Mouse (Mus musculus): ENCODE measurements around the gene Tubb1. TPM values are rescaled to one million over a fixed set of nuclear protein-coding genes. Genes with fewer than 3 reads are reported as not detected.

Gene Tubb1
- total RNA-seq, 2 experiments from 2014 or later, result not detected

DNA sequence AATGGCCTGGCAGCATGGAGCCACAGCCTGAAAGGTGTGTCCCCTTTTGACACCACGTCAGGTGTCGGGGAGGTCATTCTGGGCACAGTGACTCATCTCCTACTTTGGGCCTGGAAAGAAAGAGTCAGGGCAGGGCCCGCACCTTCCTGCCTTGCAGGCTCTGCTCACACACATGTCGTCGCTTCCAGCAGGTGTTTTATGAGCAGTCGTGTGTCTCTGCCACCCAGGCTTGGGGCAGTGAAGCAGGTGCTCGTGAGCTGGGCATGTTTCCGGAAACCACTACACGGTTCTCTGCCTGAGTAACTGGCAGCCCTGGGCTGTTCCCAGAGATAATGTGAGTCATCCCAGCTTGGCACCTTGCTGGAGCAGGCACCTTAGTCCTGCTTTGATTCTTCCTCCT is 8.0 kb upstream of the Tubb1 start:
- ATAC-seq (replicated peaks; ENCODE audit: poor library complexity), result no peak

DNA sequence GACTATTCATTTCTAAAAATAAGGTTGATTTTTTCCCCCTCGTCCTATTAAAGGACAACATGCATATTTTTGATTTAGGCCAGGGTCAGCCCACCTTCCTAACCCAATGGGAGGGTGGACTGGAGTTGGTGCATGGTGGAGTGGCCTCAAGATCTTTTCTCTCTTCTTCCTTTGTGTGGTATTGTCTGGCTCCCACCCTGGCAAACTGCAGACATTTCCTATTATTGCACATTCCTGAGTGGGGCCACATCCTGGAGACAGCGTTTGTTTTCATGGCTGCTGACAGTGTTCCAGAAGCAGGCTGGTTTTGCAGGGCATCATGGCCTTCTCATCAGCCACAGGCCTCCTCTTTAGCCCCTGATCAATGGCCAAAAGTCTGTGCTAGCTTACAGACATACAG is 7.4 kb upstream of the Tubb1 start:
- ATAC-seq (replicated peaks; ENCODE audit: poor library complexity), result no peak

DNA sequence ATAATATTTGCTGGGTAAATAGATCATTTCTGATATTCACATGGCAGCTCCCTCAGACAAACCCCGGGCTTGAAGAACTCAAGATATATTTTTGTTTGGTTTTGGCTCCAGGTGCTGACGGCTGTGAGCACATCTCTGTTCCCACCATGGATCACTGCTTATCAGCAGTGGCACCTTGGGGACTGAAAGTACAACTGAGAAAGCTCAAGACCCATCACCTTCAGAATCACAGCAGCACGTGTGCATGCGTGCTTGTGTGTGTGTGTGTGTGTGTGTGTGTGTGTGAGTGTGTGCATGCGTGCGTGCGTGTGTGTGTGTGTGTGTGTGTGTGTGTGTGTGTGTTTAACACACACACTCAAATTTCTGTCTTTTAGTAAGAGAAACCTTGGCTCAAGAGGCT is 6.1 kb upstream of the Tubb1 start:
- 0 out of 2 replicates have a peak, but pooled peaks have one; percentile 14 for ATAC-seq (replicated peaks; ENCODE audit: poor library complexity)

GRCm38 (mm10) chr2:174445018-174445417 is 5.5 kb upstream of the Tubb1 start:
- ATAC-seq (replicated peaks; ENCODE audit: poor library complexity), result no peak

- no peak for ATAC-seq (replicated peaks; ENCODE audit: poor library complexity)
These were observed 4.0 kb upstream of the Tubb1 start for GRCm38 (mm10) chr2:174446492-174446891.

GRCm38 (mm10) chr2:174446905-174447304 is 3.6 kb upstream of the Tubb1 start:
- no peak for ATAC-seq (replicated peaks; ENCODE audit: poor library complexity)

DNA sequence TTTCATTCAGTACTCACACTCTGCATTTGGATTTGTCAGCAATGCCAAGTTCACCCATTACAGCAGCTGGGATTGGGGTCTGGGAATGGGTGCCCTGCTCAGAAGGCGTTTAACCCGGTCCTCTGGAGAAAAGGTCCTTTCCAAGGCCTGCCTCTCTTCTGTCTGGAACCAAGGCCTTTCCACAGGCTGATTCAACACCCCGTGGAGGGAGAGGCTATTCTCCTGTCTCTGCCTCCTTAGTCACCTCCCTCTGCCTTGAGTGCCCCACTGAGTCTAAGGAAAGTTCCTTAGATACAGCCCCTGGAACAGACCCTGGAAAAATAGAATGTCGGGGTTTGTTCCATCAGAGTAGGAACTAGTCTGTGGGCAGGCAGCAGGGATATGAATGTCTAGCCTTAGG is 2.1 kb upstream of the Tubb1 start:
- no peak for ATAC-seq (replicated peaks; ENCODE audit: poor library complexity)

- ATAC-seq (replicated peaks; ENCODE audit: poor library complexity), result peak; percentile 96
These were observed 3.2 kb downstream of the Tubb1 start for GRCm38 (mm10) chr2:174453681-174454080.

DNA sequence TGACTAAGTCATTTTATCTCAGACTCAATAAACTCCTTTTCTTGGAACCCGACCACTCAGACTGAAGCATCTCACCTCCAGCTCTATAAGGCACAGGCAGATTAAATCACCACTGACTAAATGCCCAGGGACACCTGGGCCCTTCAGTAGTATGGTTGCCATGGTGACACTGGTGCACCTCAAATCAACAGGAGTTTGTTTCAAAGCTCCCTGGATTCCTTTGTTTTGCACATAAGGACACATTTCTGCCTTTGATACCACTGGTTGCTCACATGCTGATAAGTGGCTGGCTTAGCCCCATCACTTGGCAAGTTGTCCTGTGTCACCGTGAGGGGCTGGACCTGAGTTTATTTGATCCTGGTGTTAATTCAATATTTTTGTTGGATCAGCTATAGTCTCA is 8.9 kb downstream of the Tubb1 start:
- ATAC-seq (replicated peaks; ENCODE audit: poor library complexity), result peak; percentile 16; the same call in 1 of the 2 replicates

DNA sequence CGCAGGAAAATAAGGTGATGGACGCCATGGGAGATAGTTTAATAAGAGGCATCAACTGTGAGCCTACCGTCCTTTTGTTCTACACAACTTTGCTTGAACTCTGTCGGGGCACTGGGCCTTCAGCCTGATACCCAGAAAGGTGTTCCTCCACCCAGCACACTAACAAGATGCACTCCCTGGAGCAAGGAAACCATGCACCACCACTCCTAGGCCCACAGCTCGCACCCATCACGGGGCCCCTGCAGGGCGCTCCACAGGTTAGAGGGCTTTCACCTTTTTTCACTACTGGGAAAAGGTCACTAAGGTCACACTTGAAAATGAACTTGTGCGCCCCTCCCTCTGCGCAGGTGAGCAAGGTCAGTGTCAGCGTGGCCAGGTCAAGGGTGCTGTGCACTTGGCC is 12.9 kb downstream of the Tubb1 start:
- ATAC-seq (replicated peaks; ENCODE audit: poor library complexity), result peak; percentile 15

- peak; percentile 96 for ATAC-seq (replicated peaks; ENCODE audit: poor library complexity)
These were observed 13.5 kb downstream of the Tubb1 start, which contains the start of gene Atp5e for GRCm38 (mm10) chr2:174463789-174464523. Gene Atp5e, minus strand, starts transcription at chr2:174464105.

DNA sequence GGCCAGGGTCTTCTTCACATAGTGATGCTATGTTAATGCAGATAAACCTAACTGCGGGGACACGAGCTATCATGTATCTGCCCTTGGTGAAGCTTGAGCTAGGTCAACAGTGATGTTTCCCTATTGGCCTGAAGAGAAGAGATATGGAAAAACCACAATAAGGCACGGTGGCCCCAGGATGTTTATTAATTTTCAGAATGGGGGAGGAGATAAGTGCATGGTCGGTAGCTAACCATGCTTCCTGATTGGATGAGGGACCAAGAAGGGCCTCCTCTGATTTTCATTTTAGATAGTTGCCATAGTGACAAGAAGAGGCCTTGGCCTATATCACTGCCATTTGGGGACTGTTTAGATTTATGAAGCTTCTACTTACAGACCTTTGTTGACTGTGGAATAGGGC is 19.8 kb downstream of the Tubb1 start:
- ATAC-seq (replicated peaks; ENCODE audit: poor library complexity), result peak; percentile 48

DNA sequence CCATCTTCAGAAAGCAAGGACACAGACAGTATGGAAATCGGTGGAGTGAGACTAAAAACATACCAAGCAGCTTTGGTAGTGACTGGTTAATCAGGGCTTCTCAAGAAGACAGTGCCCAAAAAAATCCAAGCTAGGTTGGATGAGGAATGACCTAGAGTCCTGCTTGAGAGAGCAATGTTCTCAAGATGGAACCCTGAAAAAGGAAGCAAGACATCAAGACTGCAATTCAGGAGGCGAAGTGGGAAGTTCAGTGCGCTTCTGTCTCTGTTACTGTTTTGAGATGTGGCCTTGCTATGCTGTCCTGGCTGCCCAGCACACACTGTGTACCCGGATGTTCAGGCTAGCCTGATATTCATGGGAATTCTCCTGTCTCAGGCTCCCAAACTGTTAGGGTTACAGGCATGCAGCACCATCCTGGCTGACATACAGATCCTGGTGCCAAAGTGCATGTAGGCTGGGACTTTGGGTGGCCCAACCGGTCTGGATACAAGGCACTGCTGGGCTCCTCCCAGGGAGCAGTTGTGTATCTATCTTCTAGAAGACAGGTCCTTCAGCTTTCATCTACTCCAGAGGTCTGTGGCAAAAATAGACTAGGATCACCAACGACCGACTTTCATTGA is 20.4 kb downstream of the Tubb1 start:
- no peak for ATAC-seq (replicated peaks; ENCODE audit: poor library complexity)

- ATAC-seq (replicated peaks; ENCODE audit: poor library complexity), result peak; percentile 23
These were observed 21.9 kb downstream of the Tubb1 start for GRCm38 (mm10) chr2:174472407-174472806.

GRCm38 (mm10) chr2:174472818-174473549 is 22.5 kb downstream of the Tubb1 start, which contains the start of gene Prelid3b:
Gene Prelid3b, minus strand, starts transcription at chr2:174473081.
- ATAC-seq (replicated peaks; ENCODE audit: poor library complexity), result peak; percentile 76

- no peak for ATAC-seq (replicated peaks; ENCODE audit: poor library complexity)
These were observed 23.0 kb downstream of the Tubb1 start for GRCm38 (mm10) chr2:174473550-174473927.

- ATAC-seq (replicated peaks; ENCODE audit: poor library complexity), result no peak
These were observed 27.2 kb downstream of the Tubb1 start for GRCm38 (mm10) chr2:174477543-174478319.

DNA sequence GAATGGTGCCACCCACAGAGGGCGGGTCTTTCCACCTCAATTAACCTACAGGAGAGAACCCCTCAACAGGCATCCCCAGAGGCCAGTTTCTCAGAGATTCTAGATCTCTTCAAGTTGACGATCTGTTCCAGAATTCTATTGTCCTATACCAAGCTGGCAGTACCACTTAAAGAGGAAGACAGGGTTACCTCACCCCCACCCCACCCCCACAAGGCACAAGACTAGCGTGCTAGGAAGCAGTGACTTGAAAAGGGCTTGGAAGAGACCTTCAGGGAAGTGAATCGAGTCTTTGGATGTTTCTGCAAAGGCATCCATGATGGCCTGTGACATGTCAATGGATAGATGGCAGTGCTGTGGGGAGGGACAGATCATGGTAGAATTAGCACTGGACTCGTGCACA is 28.3 kb downstream of the Tubb1 start:
- peak; percentile 61 for ATAC-seq (replicated peaks; ENCODE audit: poor library complexity)

DNA sequence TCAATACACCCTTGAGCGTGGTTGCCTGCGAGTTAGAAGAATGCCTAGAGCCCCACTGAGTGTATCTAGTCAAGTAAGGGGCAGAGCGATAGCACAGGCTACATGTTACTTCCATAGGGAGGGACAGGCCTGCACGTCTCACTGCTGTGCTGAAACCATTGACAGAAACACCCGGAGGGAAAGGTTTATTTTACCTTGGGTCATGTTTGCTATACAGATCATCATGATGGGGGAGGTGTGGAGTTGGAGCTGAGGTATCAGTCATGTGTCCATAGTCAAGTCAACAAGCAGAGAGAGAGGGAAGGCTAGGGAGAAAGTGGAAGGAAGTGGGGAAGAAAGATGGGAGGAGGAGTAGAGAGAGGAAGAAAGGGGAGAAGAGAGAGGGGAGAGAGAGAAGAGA is 36.5 kb downstream of the Tubb1 start:
- ATAC-seq (replicated peaks; ENCODE audit: poor library complexity), result no peak

DNA sequence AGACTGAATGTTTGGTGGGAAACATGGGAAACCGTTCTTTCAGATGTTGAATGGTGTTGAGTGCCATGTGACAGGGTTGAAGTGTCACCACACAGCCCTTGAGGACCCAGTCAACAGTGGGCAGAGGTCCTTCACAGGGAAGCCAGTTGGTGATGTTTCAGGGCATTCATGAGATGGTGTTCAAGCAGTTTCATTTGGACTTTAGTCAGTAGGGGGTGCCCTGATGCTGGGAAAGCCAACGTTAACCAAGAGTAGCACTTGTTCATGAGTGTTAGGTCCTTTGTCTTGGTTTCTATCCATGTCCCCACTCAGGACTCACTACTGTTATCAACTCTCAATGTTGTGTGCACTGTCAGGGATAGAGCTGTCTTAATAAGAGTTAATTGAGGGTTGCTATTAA is 42.4 kb downstream of the Tubb1 start:
- peak; percentile 84 for ATAC-seq (replicated peaks; ENCODE audit: poor library complexity)

Data from megakaryocyte progenitor cell, adult 5-6 weeks (primary cell).